Mouse (Mus musculus) hindbrain, embryonic 14.5 days (tissue): Measurements from ENCODE around the gene Tnrc6b. TPM values are rescaled to one million over a fixed set of nuclear protein-coding genes. Genes with fewer than 3 reads are reported as not detected.
"Not testable (repeated sequence)": the region's sequence is repeated elsewhere in the genome, so short reads cannot be mapped to it uniquely, and the experiment has no call there.

Experiments
- ATAC-seq: fragments of 200-750 bp; cut with Nextera tagmentation; 2 replicates; pipeline ENCODE4 v1.8.0; 2017; ENCODE audit warnings: moderate number of reproducible peaks, mild to moderate bottlenecking, moderate TSS enrichment, moderate library complexity; ENCODE audit not compliant: low FRiP score
- DNase-seq: peaks from one replicate; pipeline ENCODE4 v3.0.0-alpha.2; 2015; ENCODE audit warnings: low spot score
- H3K27ac ChIP-seq: fragments of 300-500 bp; sonication (generic); 2 replicates; pipeline ENCODE4 v1.5.1; 2014; ENCODE audit warnings: mild to moderate bottlenecking, moderate library complexity
- H3K27me3 ChIP-seq: fragments of 300-500 bp; sonication (generic); 2 replicates; pipeline ENCODE4 v1.6.1; 2014; ENCODE audit warnings: mild to moderate bottlenecking, low read length, mixed read lengths; ENCODE audit not compliant: control insufficient read depth, insufficient read depth
- H3K36me3 ChIP-seq: fragments of 300-500 bp; sonication (generic); replicated peaks from 2 replicates; pipeline ENCODE4 v1.6.1; 2014; ENCODE audit not compliant: control insufficient read depth, insufficient read depth
- H3K4me1 ChIP-seq: fragments of 300-500 bp; sonication (generic); replicated peaks from 2 replicates; pipeline ENCODE4 v1.6.1; 2014; ENCODE audit warnings: antibody characterized with exemption, low read length, mixed read lengths; ENCODE audit not compliant: control insufficient read depth, insufficient read depth
- H3K4me2 ChIP-seq: fragments of 300-500 bp; sonication (generic); replicated peaks from 2 replicates; pipeline ENCODE4 v1.6.1; 2014; ENCODE audit warnings: mild to moderate bottlenecking, moderate library complexity
- H3K4me3 ChIP-seq: fragments of 300-500 bp; sonication (generic); replicated peaks from 2 replicates; pipeline ENCODE4 v1.5.1; 2014; ENCODE audit warnings: mild to moderate bottlenecking, low read length
- H3K9ac ChIP-seq: fragments of 300-500 bp; sonication (generic); 2 replicates; pipeline ENCODE4 v1.6.1; 2014
- H3K9me3 ChIP-seq: fragments of 300-500 bp; sonication (generic); 2 replicates; pipeline ENCODE4 v1.6.1; 2016; ENCODE audit warnings: low read length; ENCODE audit not compliant: control insufficient read depth
- WGBS: fragments of 180-500 bp; shearing (Covaris S2); extraction: QIAGEN DNeasy Blood & Tissue Kit; methylation state at CpG from one replicate; pipeline ENCODE4 v1.1.7; 2014; 5-methylcytosine and 5-hydroxymethylcytosine counted together
- polyA plus RNA-seq: library from polyadenylated mRNA; unstranded; fragments of >200 nt; fragmentation: Nextera tagmentation; extraction: Ambion mirVana; gene quantifications from 2 replicates; pipeline ENCODE4 v1.2.1, GENCODE M21; 2014

Tnrc6b gene
- polyA plus RNA-seq, 1 experiment from 2014 or later: 27.9 TPM

DNA sequence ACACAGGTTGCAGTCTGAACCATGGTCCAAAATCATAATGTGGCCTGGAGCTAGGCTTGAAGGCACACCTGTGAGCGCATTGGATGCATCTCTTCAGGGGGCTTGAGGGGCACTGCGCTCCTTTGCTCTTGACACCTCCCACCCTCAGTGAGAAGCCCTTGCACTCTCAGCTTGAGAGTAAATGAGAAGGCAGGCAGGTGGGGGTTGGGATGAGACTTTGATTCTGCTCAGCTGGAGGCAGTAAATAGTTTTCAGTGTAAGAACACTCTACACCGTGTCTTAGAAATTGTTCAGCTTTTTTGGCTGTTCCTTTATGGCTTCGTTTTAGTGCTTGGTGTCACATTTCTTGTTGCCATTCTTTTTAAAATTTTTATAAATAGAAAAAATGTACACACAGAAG lies 127.7 kb downstream of the Tnrc6b start:
- DNase-seq (no peak), ATAC-seq (no peak)
- no peak overlapping the region for H3K4me3 ChIP-seq
- H3K9me3 ChIP-seq: no peaks in the 10 kb centered on the region
- no peak overlapping the region for H3K27ac ChIP-seq
- WGBS: 55% methylated on average over 4 of the region's 4 CpGs
- no peaks in the 10 kb centered on the region for H3K36me3 ChIP-seq
- no peaks in the 10 kb centered on the region for H3K27me3 ChIP-seq
- peaks cover 14% of the 10 kb centered on the region; the same call in 1 of the 2 replicates for H3K4me1 ChIP-seq
- no peak overlapping the region for H3K4me2 ChIP-seq
- H3K9ac ChIP-seq: no peak overlapping the region

DNA sequence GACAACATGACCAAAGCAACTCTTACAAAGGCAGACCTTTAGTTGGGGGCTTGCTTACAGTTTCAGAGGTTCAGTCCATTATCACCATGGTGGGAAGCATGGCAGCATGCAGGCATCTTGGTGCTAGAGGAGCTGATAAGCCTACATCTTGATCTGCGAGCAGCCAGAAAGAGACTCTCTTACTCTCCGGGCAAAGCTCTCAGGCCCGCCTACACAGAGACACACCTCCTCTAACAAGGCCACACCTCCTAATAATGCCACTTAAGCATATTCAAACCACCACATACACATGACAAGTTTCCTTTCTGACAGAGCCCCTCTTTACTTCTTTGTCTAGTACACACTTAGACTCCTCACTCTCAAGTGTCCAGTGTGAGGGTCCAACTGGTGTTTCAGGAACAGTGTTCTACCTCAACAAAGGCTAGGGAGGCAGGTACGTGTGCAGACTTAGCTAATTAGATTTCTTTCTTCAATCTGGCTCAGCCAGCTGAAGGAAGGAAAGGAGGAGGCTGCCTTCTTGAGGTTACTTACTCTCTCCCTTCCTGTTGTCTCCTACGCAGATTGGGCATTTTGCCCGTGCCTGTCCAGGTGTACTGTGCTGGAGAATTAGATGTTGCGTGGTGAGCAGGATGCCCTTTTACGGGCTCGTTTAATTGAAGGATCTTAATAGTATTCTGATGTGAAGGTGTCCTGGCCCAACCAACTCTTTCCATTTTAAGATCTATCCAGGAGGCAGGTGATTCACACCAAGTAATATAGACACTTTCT lies 128.7 kb downstream of the Tnrc6b start:
- Histone ChIP-seq H3K27ac (no peak overlapping the region), H3K36me3 (no peaks in the 10 kb centered on the region), H3K9me3 (no peaks in the 10 kb centered on the region), H3K4me1 (peaks cover 5% of the 10 kb centered on the region; the same call in 1 of the 2 replicates), H3K27me3 (no peaks in the 10 kb centered on the region), H3K4me2 (no peak overlapping the region), H3K9ac (no peak overlapping the region), H3K4me3 (no peak overlapping the region)
- 73% methylated on average over 9 of the region's 9 CpGs for WGBS
- no peak for ATAC-seq
- no peak for DNase-seq

DNA sequence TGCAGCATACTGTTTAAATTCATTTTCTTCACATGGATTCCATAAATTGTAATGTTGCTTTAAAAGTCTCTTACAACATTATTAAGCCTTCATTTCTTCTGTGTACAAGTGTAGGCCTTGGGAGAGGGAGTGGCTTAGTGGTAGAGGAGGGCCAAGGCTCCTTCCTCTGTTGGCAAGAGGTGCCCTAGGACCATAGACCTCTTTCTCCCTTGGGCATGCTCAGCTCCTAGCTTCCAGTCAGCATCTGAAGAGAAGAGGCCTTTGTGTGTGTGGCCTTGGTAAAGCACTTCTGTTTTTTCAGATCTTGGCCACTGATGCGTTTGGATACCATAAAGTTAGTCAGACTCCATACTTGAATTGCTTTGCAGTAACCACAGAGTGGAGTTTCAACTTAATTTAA lies 133.1 kb downstream of the Tnrc6b start:
- Histone ChIP-seq H3K27me3 (no peaks in the 10 kb centered on the region), H3K4me1 (peaks cover 2% of the 10 kb centered on the region; the same call in 1 of the 2 replicates), H3K4me3 (no peak overlapping the region), H3K9me3 (no peaks in the 10 kb centered on the region), H3K36me3 (no peaks in the 10 kb centered on the region), H3K27ac (0 out of 2 replicates have a peak overlapping the region, but pooled peaks have one; percentile 9), H3K4me2 (no peak overlapping the region), H3K9ac (no peak overlapping the region)
- no peak for DNase-seq
- WGBS: 85% methylated on average over 1 of the region's 1 CpGs
- ATAC-seq: no peak

DNA sequence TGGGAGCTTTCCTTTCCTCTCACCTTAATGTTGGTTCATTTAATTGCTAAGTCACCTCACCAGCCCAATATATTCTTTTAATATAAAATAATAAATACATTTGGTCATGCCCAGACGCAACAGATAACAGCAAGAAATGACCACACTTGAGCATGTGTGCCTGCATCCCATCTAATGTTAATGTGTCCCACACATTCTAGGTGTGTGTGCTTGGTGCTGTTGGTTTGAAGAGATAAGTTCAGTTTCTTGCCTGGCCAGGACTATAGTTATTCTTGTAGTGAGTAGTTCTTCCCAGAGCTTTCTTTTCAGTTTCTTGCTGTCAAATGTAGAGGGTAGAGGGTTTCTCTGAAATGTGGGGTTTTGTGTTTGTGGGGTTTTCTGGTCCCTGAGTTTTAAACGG lies 133.8 kb downstream of the Tnrc6b start:
- WGBS: 92% methylated on average over 2 of the region's 2 CpGs
- ATAC-seq (no peak), DNase-seq (no peak)
- no peak overlapping the region for H3K4me3 ChIP-seq
- H3K36me3 ChIP-seq: no peaks in the 10 kb centered on the region
- H3K4me1 ChIP-seq: peaks cover 9% of the 10 kb centered on the region; the same call in 1 of the 2 replicates
- H3K9me3 ChIP-seq: no peaks in the 10 kb centered on the region
- H3K27ac ChIP-seq: no peak overlapping the region
- no peak overlapping the region for H3K9ac ChIP-seq
- no peaks in the 10 kb centered on the region for H3K27me3 ChIP-seq
- no peak overlapping the region for H3K4me2 ChIP-seq

DNA sequence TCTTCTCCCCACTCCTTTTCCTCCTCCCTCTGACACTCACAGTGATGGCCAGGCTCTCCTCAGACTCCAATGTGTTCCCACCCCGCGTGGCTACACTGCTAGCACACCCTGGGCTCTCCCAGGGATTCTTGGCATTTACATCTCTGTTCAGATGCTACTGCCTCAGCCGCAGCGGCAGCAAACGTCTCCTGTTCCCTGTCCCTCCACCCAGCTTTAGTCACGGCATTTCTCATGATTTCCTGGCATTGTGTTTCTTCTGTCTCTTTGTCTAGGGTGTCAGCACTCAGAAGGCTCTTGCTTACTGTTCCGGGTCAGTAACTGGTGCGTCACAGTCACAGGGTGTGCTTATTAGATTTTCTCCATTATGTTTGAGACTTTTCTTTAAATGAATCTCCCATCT lies 138.9 kb downstream of the Tnrc6b start:
- Histone ChIP-seq H3K4me3 (no peak overlapping the region), H3K27me3 (no peaks in the 10 kb centered on the region), H3K27ac (peak overlapping the region; percentile 67), H3K9ac (0 out of 2 replicates have a peak overlapping the region, but pooled peaks have one; percentile 1), H3K4me2 (no peak overlapping the region), H3K4me1 (peaks cover 11% of the 10 kb centered on the region; the same call in 1 of the 2 replicates), H3K36me3 (no peaks in the 10 kb centered on the region), H3K9me3 (no peaks in the 10 kb centered on the region)
- ATAC-seq (no peak), DNase-seq (no peak)
- WGBS: 13% methylated on average over 8 of the region's 8 CpGs

DNA sequence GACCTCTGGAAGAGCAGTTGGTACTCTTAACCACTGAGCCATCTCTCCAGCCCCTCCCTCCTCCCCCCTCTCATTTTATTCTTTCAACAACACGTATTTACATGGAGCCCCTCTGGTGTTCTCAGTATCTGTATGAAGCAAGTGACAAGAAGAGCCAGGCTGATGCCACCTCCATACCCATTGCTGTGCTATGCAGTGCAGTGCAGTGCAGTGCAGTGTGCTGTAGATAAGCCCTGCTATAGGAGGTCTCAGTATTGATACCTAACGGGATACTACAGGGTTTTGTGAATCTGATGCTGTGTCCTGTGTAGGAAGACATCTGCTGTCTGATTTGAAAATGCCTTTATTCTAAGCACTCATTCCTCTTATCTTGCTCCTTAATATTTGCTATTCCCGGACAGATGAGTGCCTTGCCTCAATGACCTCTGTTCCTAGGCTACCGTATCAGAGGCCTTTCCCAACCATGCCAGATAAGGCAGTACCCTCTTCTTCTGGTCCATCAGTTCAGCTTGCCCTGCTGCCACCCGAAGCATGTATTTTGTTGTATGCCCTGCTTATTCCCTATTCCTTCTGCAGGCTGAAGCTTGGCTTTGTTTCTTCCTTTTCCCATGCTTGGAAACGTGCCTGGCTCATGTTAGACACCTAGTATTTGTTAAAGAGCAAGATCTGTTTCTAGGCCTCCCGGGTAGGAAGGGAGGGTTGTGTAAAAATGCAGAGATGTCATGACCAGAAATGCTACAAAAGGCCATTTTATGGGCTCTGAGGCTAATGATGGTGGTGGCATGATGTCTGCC lies 139.8 kb downstream of the Tnrc6b start:
- H3K27me3 ChIP-seq: no peaks in the 10 kb centered on the region
- H3K4me3 ChIP-seq: no peak overlapping the region
- H3K9me3 ChIP-seq: no peaks in the 10 kb centered on the region
- H3K27ac ChIP-seq: no peak overlapping the region
- no peak for DNase-seq
- peaks cover 11% of the 10 kb centered on the region; the same call in 1 of the 2 replicates for H3K4me1 ChIP-seq
- no peak for ATAC-seq
- 73% methylated on average over 7 of the region's 7 CpGs for WGBS
- no peak overlapping the region for H3K9ac ChIP-seq
- H3K4me2 ChIP-seq: no peak overlapping the region
- H3K36me3 ChIP-seq: no peaks in the 10 kb centered on the region

DNA sequence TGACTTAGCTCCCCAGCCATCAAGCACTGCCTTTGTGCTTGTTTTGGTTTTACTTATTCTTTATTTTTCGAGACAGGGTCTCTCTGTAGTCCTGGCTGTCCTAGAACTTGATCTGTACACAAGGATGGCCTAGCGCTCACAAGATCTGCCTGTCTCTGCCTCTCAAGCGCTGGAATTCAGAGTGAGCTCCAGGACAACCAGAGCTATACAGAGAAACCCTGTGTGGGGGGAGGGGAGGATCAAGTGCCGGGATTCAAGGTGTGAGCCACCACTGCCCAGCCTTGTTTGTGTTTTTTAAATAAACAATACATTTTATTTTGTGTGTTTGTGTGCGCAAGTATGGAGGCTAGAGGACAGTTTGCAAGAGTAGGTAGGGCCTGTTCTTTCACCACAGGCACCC lies 141.0 kb downstream of the Tnrc6b start:
- Histone ChIP-seq H3K4me3 (no peak overlapping the region), H3K27ac (no peak overlapping the region), H3K4me2 (no peak overlapping the region), H3K9ac (no peak overlapping the region), H3K27me3 (no peaks in the 10 kb centered on the region), H3K4me1 (peaks cover 11% of the 10 kb centered on the region; the same call in 1 of the 2 replicates), H3K36me3 (no peaks in the 10 kb centered on the region), H3K9me3 (no peaks in the 10 kb centered on the region)
- DNase-seq (no peak), ATAC-seq (no peak)
- 97% methylated on average over 5 of the region's 5 CpGs for WGBS

DNA sequence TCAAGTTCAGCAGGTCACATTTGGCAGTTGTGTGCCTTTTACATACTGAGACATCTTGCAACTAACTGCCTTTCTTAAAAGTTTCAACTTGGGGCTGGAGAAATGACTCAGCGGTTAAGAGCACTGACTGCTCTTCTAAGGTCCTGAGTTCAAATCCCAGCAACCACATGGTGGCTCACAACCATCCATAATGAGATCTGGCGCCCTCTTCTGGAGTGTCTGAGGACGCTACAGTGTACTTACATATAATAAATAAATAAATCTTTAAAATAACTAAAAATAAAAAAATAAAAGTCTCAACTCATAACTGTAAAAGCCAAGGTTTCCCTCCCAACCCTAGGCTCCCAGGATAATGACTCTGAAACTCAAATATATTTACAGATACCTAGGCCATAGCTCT lies 141.4 kb downstream of the Tnrc6b start:
- not testable (repeated sequence) for ATAC-seq, H3K36me3 ChIP-seq, H3K9ac ChIP-seq, DNase-seq, H3K27me3 ChIP-seq, H3K9me3 ChIP-seq, H3K4me3 ChIP-seq, H3K4me2 ChIP-seq, H3K27ac ChIP-seq
- H3K4me1 ChIP-seq: peaks cover 11% of the 10 kb centered on the region; the same call in 1 of the 2 replicates
- whole genome bisulfite sequencing: 91% methylated on average over 3 of the region's 3 CpGs

DNA sequence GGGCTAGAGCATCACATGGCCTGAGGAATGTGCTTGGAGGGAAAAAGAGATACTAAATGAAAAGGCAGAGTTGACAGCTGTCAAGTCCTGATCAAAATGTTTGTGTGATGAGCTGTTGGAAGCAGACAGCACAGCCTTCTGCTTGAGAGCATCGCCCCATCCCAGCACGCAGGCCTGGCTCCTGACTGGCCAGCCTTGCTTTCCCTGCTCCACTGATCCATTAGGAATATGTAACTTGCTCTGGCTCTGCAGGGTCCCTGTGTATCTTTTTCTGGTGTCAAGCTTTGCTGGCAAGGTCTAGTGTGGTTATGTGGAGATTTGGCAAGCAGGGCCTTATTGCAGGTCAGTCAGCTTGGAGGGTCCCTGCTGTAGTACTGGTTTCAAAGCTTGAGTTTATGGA lies 148.3 kb downstream of the Tnrc6b start:
- no peaks in the 10 kb centered on the region for H3K27me3 ChIP-seq
- DNase-seq (no peak), ATAC-seq (no peak)
- H3K9me3 ChIP-seq: no peaks in the 10 kb centered on the region
- H3K4me1 ChIP-seq: peaks cover 12% of the 10 kb centered on the region
- no peak overlapping the region for H3K9ac ChIP-seq
- no peak overlapping the region for H3K4me2 ChIP-seq
- 82% methylated on average over 2 of the region's 2 CpGs for WGBS
- no peak overlapping the region for H3K4me3 ChIP-seq
- no peak overlapping the region for H3K27ac ChIP-seq
- no peaks in the 10 kb centered on the region; the same call in 1 of the 2 replicates for H3K36me3 ChIP-seq
